Mouse (Mus musculus): ENCODE results near the gene Eaf2.

DNA sequence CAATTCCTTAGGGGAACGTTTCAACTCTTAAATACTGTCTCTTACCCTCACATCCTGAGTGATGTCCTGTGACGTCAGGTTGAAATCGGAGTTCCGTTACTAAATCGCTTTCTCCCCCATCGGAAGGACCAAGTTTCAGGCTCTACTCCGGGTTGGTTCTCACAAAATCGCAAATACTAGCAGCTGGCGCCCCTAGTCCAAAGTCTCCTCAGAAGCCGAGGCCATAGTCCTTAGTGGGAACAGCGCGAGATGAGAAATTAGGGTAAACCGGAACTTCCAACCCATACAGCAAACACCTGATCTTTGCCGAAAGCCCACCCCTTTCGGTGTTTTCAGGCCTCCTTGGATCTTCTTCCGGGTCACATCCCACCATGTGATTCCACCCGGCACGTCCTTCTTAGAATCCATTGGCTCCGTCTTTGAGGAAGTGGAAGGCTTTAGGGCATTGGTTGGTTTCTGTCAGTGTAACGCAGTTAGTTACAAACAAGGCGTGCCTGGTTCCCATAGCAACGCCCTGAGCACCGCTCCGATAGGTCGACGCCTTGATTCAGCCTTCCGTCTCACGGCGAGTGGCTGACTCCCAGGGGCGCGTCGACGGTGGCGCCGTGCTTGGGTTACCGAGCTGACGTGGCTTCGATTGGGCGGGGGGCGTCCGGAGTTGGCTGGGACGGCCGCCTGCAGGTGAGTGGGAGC is at the start of gene Eaf2, which contains the start of gene Golgb1:
- TF ChIP-seq CTCF (IDR thresholded peaks at IDR 0.05; ENCODE audit: borderline replicate concordance, control insufficient read depth, extremely low read depth, insufficient read depth, low read length, poor library complexity) (no peak), POLR2A (IDR thresholded peaks at IDR 0.05; ENCODE audit: control insufficient read depth, extremely low read depth, insufficient read depth, low read length, poor library complexity) (peak; percentile 38; the same call in 1 of the 2 replicates)

Data from thymus, adult 2 months (tissue).